Mouse (Mus musculus) WW6 (cell line): ENCODE measurements around the gene 2300009A05Rik.
A peak's percentile ranks its signal among the peaks of the same experiment; 100 is the strongest.

Experiments used
- DNase-seq: peaks from one replicate; pipeline ENCODE4 v3.0.0-alpha.2; 2013; ENCODE audit warnings: low read depth, low spot score

2300009A05Rik gene

DNA sequence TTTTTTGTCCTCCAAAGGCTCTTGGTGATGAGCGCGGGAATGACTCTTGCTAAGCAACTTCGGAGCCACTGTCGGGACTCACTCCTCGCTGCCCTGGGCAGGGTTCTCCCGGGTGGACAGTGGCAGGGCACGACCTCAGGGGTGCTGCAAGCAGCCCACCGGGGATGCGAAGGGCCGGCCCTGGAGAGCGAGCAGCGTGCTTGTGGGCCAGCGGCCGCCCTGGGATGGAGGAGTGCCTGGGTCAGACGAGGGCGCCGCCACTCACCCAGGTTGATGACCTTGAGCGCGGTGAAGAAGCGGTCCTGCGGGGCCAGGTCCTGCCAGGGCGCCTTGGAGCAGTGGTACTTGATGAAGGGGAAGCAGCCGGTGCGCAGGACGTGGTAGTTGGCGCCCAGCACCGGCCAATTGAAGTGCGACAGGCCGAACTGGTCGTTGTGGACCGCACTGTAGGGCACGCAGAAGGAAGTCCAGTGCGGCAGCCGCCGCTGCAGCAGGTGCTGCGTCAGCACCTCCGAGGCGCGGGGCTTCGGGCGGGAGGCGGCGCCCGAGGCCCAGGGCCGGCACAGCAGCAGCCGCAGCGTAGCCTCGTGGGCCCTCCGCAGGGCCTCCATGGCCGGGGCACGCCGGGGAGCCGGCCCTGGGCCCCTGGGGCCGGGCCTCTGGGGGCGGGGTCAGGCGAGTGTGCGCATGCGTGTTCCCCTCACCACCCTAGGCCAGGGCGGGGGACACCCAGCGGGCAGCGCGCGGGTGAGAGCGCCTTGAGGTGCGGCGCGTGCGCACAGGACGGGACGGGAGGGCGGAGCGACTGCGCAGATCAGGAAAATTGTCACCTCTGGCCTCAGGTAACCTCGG is at the start of gene 2300009A05Rik:
Gene 2300009A05Rik (minus strand): TSS at position 636 of the 852 bp plus-strand sequence.
- peak; percentile 70 for DNase-seq

DNA sequence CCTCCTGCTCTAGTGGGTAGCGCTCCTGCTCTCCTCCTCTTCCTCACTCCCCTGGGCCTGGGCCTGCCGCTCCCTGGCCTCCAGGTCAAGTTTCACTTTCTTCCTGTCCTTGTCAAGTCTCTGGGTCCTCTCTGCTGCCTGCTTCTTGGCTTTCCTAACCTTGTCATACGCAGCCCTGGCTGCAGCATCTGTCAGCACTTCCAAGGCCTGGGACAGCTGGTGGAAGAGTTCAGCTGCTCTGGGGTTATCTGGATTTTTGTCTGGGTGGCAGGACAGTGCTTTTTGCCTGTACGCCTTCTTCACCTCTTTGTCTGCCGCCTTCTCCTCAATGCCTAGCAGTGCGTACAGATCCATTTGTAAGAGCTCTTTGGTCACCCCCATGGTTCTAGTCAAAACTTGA is 44.6 kb upstream of the 2300009A05Rik start:
- no peak for DNase-seq

DNA sequence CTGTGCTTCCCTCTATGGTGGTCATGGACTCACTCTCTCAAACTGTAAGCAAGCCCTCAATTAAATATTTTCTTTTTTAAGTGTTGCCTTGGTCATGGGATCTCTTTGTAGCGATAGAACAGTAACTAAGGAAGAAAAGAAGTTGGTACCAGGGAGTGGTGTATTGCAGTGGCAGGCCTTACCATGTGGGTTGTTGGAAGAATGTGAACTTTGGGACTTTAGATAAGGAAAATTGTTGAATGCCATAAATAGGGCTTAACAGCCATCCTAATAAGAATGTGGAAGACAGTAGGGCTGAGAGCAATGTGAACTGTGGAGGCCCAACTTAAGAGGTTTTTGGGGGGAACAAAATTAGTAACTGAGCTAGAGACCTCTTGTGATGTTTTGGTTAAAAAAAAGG is 31.6 kb upstream of the 2300009A05Rik start:
- no peak for DNase-seq

DNA sequence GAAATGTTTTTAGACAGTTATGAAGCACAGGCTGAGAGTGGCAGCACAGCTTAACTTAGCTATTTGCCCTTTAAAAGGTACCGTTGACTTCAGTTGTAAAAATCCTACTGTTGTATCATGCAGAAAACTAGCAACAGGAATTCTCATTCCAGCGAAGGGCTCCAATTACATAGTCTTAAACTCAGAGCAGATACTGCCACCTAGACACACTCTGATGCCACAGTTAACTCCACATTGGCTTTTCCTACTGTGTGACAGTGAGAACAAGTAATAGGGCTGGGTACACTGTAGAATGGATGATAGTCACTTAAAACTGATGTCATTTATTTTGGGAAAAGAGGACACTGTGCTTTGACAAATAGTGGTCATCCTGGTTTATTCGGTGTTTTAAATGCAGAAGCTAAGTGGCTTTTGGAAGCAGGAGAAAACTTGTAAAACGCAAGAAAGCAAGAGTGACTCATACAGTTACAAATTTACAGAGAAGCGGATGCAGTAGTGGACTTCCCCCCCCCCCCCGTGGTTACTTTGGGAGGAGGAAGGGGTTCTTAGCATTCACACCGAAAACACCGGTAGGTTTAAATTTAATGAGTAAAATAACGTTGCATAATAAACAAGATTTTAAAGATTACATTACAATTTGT is 22.2 kb upstream of the 2300009A05Rik start:
- no peak for DNase-seq

DNA sequence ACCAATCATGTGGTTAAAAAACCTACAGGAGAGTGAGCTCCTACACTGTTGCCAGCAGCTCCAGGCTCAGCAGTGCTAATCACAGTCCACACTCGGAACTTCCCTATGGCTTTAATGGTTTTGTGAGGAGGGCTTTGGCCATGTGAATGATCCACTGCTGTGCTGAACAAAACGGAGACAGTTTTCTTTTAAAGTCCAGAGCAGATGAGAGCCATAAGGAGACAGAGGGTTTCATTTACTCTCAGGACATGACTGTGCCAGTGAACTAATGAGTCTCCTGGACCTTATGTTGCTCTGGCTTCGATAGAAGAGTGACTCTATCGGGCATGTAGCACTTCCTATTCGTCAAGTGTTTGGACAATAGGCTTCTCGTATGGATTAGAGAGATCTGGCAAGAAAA is 21.4 kb upstream of the 2300009A05Rik start:
- DNase-seq, result no peak

DNA sequence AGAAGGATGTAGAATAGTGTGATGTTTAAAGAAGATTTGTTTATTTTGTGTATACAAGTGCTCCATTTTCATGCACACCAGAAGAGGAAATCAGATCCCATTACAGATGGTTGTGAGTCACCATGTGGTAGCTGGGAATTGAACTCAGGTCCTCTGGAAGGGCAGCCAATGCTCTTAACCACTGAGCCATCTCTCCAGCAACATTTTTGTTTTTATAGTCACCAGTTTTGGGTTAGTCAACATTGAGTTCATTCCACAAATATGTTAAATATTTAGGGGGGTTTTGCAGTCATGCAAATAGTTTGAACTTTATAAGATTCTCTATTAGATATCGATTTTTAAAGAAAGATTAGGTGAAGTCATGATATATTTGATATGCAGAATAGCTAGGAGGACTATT is 1.1 kb upstream of the 2300009A05Rik start:
- no peak for DNase-seq

DNA sequence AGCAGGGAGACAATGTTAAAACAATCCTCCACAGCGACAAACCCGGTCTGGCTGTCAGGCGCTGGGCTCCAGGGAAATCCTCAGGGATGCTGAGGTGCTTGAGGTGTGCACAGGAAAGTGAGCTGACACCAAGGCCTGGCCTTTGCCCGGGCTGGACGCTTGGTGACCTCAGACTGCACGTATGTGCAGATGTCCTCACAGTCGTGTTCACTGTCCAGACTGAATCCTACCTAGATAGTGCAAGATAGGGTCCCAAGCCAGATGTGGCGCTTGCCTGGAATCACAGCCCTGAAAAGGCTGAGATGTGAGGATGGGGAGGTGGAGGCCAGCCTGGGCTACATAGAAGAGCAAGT is 393 bp upstream of the 2300009A05Rik start:
- DNase-seq, result no peak

DNA sequence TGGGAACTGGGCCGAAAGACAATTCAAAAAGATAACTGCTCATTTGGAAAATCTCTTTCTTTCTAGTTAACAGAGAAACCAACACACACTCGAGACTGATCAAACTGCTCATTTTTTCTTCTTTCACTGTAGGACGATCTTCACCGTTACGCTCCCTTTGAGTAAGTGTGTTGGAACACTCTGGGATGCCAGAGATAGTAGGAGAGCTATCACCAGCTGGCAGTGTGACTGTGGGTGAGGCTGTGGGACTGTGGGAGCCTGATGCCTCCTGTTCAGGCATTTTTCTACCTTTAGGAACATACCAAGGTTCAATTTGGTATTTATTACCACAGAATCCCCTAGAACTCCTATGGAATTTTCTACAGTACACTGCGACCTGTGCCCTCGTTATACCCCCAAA is 3.4 kb downstream of the 2300009A05Rik start:
- no peak for DNase-seq

DNA sequence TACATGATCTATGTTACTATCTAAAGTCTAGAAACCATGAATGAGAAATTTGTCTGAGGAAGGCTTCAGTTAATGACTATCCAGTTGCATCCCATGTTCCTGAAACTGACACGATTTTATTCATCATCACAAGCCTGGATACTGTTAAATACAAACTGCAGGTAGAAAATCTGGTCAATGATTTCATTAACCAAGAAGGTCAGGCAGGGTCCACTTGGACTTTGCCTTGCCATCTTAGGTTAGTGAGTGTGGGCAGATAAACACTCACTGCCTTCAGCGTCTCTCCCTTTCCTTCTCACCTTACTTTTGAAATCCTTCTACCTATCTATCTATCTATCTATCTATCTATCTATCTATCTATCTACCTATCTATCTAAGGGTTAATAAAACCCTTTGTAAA is 7.7 kb downstream of the 2300009A05Rik start:
- DNase-seq, result no peak

DNA sequence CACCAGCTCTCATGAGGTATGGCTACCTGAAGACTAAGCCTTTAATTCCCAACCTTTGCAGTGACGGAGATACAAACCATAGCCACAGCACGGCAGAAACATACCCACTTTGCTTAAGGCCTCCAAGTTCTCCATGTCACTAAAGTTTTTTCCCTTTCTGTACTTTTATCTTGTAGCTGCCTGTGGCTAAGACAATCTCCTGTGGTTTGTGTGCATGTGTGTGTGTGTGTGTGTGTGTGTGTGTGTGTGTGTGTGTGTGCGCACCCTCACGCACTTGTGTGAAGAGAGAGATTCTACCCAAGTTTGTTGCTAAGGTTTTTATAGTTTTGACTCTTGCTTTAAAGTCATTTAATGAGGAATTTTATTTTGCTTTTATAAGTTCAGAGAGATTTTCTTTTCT is 16.3 kb downstream of the 2300009A05Rik start:
- DNase-seq, result no peak

DNA sequence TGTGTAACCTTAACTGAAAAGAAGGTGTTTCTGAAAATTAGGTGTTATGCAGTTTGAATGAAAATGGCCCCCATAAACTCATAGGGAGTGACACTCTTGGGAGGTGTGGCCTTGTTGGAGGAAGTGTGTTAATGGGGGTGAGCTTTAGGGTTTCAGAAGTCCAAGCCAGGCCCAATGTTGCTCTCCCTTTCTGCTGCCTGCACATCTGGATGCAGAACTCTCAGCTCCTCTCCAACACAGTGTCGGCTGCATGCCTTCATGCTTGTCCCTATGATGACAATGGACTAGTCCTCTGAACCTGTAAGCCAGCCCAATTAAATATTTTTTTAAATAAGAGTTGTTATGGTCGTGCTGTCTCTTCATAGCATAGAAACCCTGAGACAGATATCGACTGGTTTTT is 18.7 kb downstream of the 2300009A05Rik start:
- DNase-seq, result no peak

DNA sequence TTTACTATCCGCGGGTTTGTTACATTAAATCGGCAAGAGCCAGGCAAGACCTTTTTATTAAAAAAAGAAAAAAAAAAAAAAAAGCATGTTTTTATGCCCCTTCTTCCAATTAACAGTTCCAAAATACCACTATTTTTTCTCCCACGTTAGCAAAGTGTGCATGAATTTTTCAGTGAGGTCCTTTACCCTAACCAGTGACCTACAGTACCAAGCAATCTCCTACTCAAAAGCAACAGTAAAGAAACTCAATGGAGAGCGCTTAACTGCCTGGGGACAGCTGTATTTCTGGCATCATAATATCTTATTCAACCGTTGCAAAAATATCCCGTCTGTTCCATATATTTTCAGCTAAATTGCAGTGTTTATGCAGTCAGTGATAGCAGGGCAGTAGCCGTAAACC is 20.9 kb downstream of the 2300009A05Rik start:
- DNase-seq, result no peak

DNA sequence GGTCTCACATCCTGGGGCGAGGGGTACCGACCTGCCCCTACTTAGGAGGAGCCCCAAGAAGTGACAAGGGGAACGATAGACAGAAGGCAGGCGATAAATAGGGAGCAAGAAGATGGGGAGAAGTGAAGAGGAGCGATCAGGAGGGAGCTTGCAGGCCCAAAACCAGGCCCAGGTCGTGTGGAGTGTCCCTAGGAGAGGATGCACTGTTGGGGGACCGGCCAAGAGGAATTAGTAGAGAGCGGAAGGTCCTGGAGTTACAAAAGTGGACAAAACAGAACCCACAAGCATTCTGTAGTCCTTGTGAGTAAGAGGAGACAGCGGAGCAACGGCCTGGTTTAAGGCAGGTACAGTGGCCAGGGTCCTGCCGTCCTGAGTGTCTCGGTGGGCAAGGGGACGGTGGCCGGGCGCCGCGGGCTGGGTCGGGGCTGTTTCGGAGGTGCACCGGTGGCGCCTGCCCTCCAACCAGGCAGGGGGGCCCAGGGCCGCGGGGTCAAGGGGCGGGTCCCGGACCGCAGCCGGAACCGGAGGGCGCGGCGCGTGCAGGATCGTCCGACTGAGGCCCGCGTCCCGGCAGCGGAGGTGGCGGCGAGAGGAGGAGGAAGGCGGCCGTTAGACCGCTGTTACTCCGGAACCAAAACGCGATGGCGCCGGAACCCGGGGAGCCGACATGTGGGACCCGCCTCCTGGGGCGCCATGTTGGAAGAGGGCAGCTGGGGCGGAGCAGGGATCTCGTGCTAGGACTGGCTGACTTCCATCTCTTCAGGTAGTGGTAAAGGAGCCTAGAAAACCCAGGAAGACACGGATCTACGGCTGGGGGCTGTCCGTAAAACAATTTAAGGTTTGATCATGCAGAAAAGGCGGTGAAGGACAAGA is 21.5 kb downstream of the 2300009A05Rik start, which contains the start of gene Map2k5:
Gene Map2k5 (minus strand): TSS at position 633 of the 873 bp plus-strand sequence.
- DNase-seq, result peak; percentile 59

DNA sequence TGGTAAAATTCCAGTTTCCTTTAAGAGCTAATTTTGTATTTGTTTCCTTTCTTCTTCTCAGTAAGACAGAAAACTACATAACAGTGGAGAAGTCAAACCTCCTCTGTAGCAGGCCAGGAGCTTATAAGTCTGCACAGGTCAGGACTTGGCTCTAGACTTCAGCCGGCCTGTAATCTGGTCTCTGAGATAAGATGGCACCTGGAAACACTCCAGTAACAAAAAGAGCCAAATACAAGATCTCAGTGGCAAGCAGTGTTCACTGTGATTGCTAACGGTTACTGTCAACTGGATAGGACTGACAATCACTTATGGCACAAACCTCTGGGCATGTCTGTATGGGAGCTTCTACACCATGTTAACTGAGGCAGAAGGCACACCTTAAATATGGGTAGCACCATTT is 25.7 kb downstream of the 2300009A05Rik start:
- no peak for DNase-seq

DNA sequence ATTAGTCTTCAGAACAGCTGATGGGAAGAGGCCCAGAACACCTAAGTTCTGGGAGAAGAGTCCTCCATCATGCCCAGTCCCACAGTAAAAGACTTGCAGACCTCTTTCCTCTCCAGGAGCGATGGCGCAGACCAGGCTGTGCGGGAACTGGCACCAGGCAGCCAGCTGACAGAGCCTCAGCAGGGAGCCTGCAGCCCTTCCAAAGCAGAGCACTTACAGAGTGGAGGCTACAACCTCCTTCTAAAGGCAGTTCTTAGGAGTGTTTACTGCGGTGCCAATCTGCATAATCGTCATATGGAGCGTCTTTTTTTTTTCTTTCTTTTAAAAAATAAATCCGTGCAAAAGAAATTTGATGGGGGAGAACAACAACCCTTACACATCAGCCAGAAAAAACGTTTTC is 26.5 kb downstream of the 2300009A05Rik start:
- no peak for DNase-seq

DNA sequence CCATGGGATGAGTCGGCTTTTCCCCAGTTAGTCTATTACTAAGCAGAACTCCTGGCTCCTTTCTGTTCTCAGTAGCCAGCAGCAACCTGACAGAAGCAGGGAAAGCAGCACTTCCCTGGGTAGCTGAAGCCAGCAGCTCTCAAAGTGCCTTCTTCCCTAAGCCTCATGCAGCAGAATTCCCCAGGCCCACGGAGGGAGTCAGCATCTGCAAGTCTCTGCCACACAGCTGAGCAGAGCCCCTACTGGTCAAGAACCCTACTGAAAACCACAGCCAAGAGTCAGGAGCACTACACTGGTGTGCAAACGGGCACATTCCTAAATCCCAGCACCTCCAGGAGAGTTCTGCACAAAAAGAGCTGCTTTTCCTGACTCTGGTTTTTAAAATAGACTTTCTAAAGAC is 38.6 kb downstream of the 2300009A05Rik start:
- DNase-seq, result no peak

DNA sequence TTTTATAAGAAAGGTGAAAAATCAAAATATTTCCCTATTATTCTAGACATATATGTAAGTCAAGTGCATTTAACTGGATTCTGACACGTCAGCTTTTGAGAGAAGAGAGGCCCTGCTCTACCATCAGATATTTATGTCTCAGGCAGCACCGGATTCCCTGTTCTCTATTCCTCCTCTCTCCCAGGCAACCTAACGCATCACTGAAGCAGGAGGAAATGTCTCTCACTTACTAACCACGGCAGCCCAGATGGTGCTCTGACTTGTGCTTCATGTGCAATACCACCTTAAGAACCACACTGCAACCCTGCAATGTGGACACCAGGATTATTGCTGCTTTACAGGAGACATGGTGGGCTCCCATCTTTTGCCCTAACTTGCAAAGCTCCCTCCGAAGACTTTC is 40.0 kb downstream of the 2300009A05Rik start:
- no peak for DNase-seq

DNA sequence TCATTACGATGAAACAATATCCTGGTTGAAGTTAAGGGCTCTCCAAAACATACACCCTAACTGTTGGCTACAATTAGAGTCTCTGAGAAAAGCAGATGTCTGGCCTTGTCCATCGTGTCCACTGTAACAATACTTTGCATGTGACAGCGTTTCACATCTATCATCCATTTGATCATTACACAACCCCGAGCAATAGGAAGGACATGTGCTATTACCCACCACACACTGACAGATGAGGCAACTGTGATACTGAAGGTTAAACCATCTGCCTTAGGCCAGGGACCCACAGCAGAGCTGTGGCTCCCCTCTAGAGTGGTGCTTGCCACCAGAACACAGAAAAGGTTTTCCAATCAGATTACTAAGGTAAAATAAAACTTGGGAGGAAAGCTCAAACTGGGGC is 42.3 kb downstream of the 2300009A05Rik start:
- DNase-seq, result no peak

DNA sequence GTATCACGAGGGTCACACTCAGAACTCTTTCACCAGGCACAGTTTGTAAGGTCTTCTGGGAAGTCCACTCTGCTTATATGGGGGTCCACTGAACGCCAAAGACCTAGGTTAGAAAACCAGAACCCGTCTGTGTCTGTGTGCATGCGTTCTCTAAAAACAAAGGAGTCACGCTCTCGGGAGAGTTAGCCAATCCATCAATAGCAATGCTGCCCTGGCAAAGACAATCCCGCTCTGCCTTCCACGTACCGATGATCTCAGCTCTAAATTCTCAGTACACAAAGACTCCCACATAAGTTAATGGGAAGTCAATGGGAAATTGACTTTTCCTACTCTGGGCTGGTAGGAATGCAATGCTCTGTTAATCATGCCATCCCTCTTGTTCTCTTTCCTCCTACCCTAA is 42.8 kb downstream of the 2300009A05Rik start:
- no peak for DNase-seq

DNA sequence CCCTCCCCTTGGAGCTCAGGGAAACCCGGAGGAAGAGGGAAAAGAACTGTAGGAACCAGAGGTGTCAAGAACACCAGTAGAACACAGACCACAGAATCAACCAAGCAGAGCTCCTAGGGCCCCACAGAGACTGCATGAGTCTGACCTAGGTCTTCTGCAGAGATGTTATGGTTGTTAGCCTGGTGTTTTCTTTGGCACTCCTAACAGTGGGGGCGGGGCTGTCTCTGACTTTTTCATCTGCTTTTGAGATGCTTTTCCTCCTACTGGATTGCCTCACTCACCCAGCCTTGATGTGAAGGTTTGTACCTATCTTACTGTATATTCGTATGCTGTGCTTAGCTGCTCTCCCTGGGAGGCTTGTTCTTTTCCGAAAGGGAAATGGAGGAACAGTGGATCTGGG is 44.9 kb downstream of the 2300009A05Rik start:
- DNase-seq, result no peak

DNA sequence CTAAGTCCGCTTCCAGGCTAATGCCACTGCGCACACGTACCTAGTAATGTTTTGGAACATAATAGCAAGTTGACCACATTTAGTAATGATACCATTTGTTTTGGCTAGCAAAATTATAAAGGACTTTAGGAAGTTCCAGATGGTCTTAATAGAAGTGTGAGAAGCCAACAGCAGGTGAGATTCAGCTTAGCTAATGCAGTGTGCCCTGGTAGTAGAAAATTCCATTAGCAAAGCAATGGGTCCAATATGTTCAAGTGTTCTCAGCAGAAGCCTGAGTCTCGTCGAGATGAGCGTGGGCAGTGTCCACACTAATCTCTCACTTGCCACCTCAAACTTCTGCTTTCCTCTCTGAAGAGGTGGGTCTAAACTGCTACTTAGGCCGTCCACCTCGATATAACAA is 49.0 kb downstream of the 2300009A05Rik start:
- DNase-seq, result no peak

DNA sequence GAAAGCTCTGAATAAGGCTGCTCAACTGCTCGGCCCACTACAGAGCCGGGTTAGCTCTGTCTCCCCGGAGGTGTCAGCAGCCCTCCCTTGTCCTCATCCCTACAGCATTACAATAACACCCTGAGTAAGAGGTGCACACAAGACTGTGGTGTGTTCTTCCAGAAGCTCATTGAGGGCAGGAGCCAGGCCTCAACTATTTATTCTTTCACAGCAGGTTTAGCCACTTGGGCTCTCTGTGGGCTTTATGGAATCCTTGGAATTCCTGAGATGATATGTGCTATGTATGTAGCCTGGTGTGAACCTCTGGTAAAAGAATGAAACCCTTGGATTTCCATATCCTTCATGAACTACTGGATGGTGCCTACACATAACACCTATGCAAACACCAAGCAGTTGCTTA is 49.8 kb downstream of the 2300009A05Rik start:
- DNase-seq, result no peak
